Mouse (Mus musculus): ENCODE results near the gene Mlph. TPM values are rescaled to one million over a fixed set of nuclear protein-coding genes. Genes with fewer than 3 reads are reported as not detected.
A peak's percentile ranks its signal among the peaks of the same experiment; 100 is the strongest.

The Mlph gene
- polyA plus RNA-seq, 1 experiment: 0.89 TPM

GRCm38 (mm10) chr1:90962526-90962925, 47.6 kb downstream of the Mlph start:
- no peak for DNase-seq (ENCODE audit: low read depth in 1 of 2, low spot score in 2 of 2)
- no peaks in the 10 kb centered on the region for H3K27me3 ChIP-seq (ENCODE audit: control insufficient read depth, insufficient read depth, low read length)
- WGBS: 76% methylated on average over 4 of the region's 4 CpGs

GRCm38 (mm10) chr1:90962994-90963393, 48.1 kb downstream of the Mlph start:
- Histone ChIP-seq H3K36me3 (ENCODE audit: control insufficient read depth, insufficient read depth, low read length) (no peaks in the 10 kb centered on the region), H3K27ac (ENCODE audit: insufficient read depth, low read length) (no peak overlapping the region), H3K4me1 (ENCODE audit: control insufficient read depth, insufficient read depth, insufficient read length) (no peaks in the 10 kb centered on the region), H3K27me3 (ENCODE audit: control insufficient read depth, insufficient read depth, low read length) (no peaks in the 10 kb centered on the region), H3K4me3 (ENCODE audit: extremely low read depth, insufficient read depth, insufficient read length) (no peak overlapping the region)
- 78% methylated on average over 3 of the region's 3 CpGs for WGBS
- TF ChIP-seq POLR2A (IDR thresholded peaks at IDR 0.05; ENCODE audit: low read depth, low read length) (no peak), CTCF (IDR thresholded peaks at IDR 0.05; ENCODE audit: extremely low read depth, insufficient read depth, insufficient read length, insufficient replicate concordance) (no peak)
- no peak for DNase-seq (ENCODE audit: low read depth in 1 of 2, low spot score in 2 of 2)

More at GRCm38 (mm10) chr1:90962526-90962925, 47.6 kb downstream of the Mlph start:
- Histone ChIP-seq H3K36me3 (ENCODE audit: control insufficient read depth, insufficient read depth, low read length) (no peaks in the 10 kb centered on the region), H3K4me3 (ENCODE audit: extremely low read depth, insufficient read depth, insufficient read length) (no peak overlapping the region), H3K4me1 (ENCODE audit: control insufficient read depth, insufficient read depth, insufficient read length) (no peaks in the 10 kb centered on the region), H3K27ac (ENCODE audit: insufficient read depth, low read length) (no peak overlapping the region)
- no peak for TF ChIP-seq CTCF (IDR thresholded peaks at IDR 0.05; ENCODE audit: extremely low read depth, insufficient read depth, insufficient read length, insufficient replicate concordance)
- no peak for TF ChIP-seq POLR2A (IDR thresholded peaks at IDR 0.05; ENCODE audit: low read depth, low read length)

GRCm38 (mm10) chr1:90967583-90967982, 52.7 kb downstream of the Mlph start:
- WGBS: 81% methylated on average over 7 of the region's 7 CpGs
- TF ChIP-seq CTCF (IDR thresholded peaks at IDR 0.05; ENCODE audit: extremely low read depth, insufficient read depth, insufficient read length, insufficient replicate concordance) (no peak), POLR2A (IDR thresholded peaks at IDR 0.05; ENCODE audit: low read depth, low read length) (no peak)
- H3K27ac ChIP-seq (ENCODE audit: insufficient read depth, low read length): no peak overlapping the region
- H3K4me3 ChIP-seq (ENCODE audit: extremely low read depth, insufficient read depth, insufficient read length): no peak overlapping the region
- no peaks in the 10 kb centered on the region for H3K36me3 ChIP-seq (ENCODE audit: control insufficient read depth, insufficient read depth, low read length)
- no peaks in the 10 kb centered on the region for H3K27me3 ChIP-seq (ENCODE audit: control insufficient read depth, insufficient read depth, low read length)
- H3K4me1 ChIP-seq (ENCODE audit: control insufficient read depth, insufficient read depth, insufficient read length): no peaks in the 10 kb centered on the region
- no peak for DNase-seq (ENCODE audit: low read depth in 1 of 2, low spot score in 2 of 2)

GRCm38 (mm10) chr1:90968649-90969048, 53.8 kb downstream of the Mlph start:
- TF ChIP-seq POLR2A (IDR thresholded peaks at IDR 0.05; ENCODE audit: low read depth, low read length) (no peak), CTCF (IDR thresholded peaks at IDR 0.05; ENCODE audit: extremely low read depth, insufficient read depth, insufficient read length, insufficient replicate concordance) (no peak)
- DNase-seq (ENCODE audit: low read depth in 1 of 2, low spot score in 2 of 2): no peak
- no peak overlapping the region for H3K4me3 ChIP-seq (ENCODE audit: extremely low read depth, insufficient read depth, insufficient read length)

GRCm38 (mm10) chr1:90969347-90969784, 54.5 kb downstream of the Mlph start, which contains the start of gene Rab17:
TSS of gene Rab17 (minus strand) at chr1:90969661.
- H3K27ac ChIP-seq (ENCODE audit: insufficient read depth, low read length): no peak within 1 kb of the TSS
- no peak within 1 kb of the TSS for H3K4me3 ChIP-seq (ENCODE audit: extremely low read depth, insufficient read depth, insufficient read length)
- H3K36me3 ChIP-seq (ENCODE audit: control insufficient read depth, insufficient read depth, low read length): no peaks in the 10 kb centered on the region
- TF ChIP-seq CTCF (IDR thresholded peaks at IDR 0.05; ENCODE audit: extremely low read depth, insufficient read depth, insufficient read length, insufficient replicate concordance) (no peak), POLR2A (IDR thresholded peaks at IDR 0.05; ENCODE audit: low read depth, low read length) (no peak)
- 45% methylated on average over 9 of the region's 9 CpGs for WGBS
- H3K4me1 ChIP-seq (ENCODE audit: control insufficient read depth, insufficient read depth, insufficient read length): no peaks in the 10 kb centered on the region
- no peaks in the 10 kb centered on the region for H3K27me3 ChIP-seq (ENCODE audit: control insufficient read depth, insufficient read depth, low read length)
- DNase-seq (ENCODE audit: low read depth in 1 of 2, low spot score in 2 of 2): no peak

More at GRCm38 (mm10) chr1:90968649-90969048, 53.8 kb downstream of the Mlph start:
- WGBS: 65% methylated on average over 4 of the region's 4 CpGs
- H3K27me3 ChIP-seq (ENCODE audit: control insufficient read depth, insufficient read depth, low read length): no peaks in the 10 kb centered on the region
- no peaks in the 10 kb centered on the region for H3K4me1 ChIP-seq (ENCODE audit: control insufficient read depth, insufficient read depth, insufficient read length)
- H3K36me3 ChIP-seq (ENCODE audit: control insufficient read depth, insufficient read depth, low read length): no peaks in the 10 kb centered on the region
- H3K27ac ChIP-seq (ENCODE audit: insufficient read depth, low read length): no peak overlapping the region

- H3K27ac ChIP-seq (ENCODE audit: insufficient read depth, low read length): no peak overlapping the region
- WGBS: 79% methylated on average over 10 of the region's 10 CpGs
- TF ChIP-seq CTCF (IDR thresholded peaks at IDR 0.05; ENCODE audit: extremely low read depth, insufficient read depth, insufficient read length, insufficient replicate concordance) (no peak), POLR2A (IDR thresholded peaks at IDR 0.05; ENCODE audit: low read depth, low read length) (no peak)
- no peaks in the 10 kb centered on the region for H3K36me3 ChIP-seq (ENCODE audit: control insufficient read depth, insufficient read depth, low read length)
- no peaks in the 10 kb centered on the region for H3K27me3 ChIP-seq (ENCODE audit: control insufficient read depth, insufficient read depth, low read length)
- DNase-seq (ENCODE audit: low read depth in 1 of 2, low spot score in 2 of 2): no peak
- no peak overlapping the region for H3K4me3 ChIP-seq (ENCODE audit: extremely low read depth, insufficient read depth, insufficient read length)
- no peaks in the 10 kb centered on the region for H3K4me1 ChIP-seq (ENCODE audit: control insufficient read depth, insufficient read depth, insufficient read length)
Observed at GRCm38 (mm10) chr1:90969881-90970390, 55.1 kb downstream of the Mlph start.

GRCm38 (mm10) chr1:90972911-90973573, 58.2 kb downstream of the Mlph start:
- WGBS: 35% methylated on average over 9 of the region's 9 CpGs
- no peak overlapping the region for H3K4me3 ChIP-seq (ENCODE audit: extremely low read depth, insufficient read depth, insufficient read length)
- no peaks in the 10 kb centered on the region for H3K27me3 ChIP-seq (ENCODE audit: control insufficient read depth, insufficient read depth, low read length)
- no peaks in the 10 kb centered on the region for H3K36me3 ChIP-seq (ENCODE audit: control insufficient read depth, insufficient read depth, low read length)
- peak; percentile 95 for TF ChIP-seq CTCF (IDR thresholded peaks at IDR 0.05; ENCODE audit: extremely low read depth, insufficient read depth, insufficient read length, insufficient replicate concordance)
- TF ChIP-seq POLR2A (IDR thresholded peaks at IDR 0.05; ENCODE audit: low read depth, low read length): no peak
- no peak overlapping the region for H3K27ac ChIP-seq (ENCODE audit: insufficient read depth, low read length)
- no peaks in the 10 kb centered on the region for H3K4me1 ChIP-seq (ENCODE audit: control insufficient read depth, insufficient read depth, insufficient read length)
- peak; percentile 26 to 75 for DNase-seq (ENCODE audit: low read depth in 1 of 2, low spot score in 2 of 2)

Measured in spleen, adult 2 months (tissue).